Mouse (Mus musculus) spleen, postnatal 36 days (tissue): ENCODE measurements at regions not wholly inside any gene's neighbourhood (a gene's known extent, or its start where the extent isn't known, plus 50 kb on each side); places are given as distances from the start of the nearest gene placed in this dataset.

ENCODE experiments used
- DNase-seq, 2 experiments: peaks; one replicate each; pipeline ENCODE4 v3.0.0; 2022; ENCODE audit warnings: low spot score in 2 of 2, mixed read lengths in 1 of 2

DNA sequence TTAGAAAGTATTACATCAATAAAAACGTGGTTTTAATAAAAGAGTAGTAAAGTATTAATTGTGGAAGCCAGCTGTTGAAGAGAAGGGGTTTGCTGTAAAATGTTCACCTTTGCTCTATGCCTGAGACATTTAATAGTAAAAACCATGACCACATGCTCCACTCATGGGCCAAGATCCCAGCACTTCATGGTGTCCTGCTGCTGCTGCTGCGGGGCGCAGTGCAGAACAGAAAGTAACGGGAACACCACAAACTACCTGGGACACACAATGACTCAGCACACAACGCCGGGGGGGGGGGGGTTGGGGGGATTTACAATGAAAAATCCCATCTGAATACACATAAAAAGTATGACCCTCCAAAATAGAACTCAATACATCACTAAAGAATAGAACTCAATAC is 124.8 kb upstream of the Klf14 start:
- no peak for DNase-seq

DNA sequence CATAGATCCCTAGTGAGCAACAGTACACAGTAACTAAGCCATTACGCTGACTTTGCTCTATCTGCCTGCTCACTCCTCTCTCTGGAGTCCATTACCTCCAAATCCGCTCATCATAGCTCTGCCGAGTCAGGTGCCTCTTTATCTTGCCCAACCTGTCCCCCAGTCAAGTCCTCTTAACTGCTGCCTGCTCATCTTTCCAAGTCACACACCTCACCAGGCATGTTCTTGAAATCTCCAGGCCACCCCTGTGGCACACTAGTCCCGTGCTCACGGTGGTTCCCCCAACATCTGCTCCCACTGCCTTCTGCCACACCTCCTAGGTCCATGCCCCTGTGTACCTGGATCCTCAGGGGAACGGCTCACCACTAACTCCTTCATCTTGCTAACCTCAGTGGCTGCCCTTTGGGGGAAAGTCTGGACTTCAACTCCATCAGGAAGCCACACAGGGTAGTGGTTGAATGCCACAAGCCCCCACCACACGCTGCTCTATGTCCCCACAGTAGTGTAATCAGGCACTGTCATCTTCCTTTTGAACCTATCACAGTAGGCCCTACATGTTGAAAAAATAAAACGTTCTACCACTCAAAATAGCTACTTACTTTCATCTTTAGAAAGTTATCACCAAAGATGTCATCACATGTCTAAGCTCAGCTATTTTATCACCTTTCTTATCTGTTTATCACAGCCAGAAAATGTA is 126.3 kb upstream of the Klf14 start:
- no peak for DNase-seq

DNA sequence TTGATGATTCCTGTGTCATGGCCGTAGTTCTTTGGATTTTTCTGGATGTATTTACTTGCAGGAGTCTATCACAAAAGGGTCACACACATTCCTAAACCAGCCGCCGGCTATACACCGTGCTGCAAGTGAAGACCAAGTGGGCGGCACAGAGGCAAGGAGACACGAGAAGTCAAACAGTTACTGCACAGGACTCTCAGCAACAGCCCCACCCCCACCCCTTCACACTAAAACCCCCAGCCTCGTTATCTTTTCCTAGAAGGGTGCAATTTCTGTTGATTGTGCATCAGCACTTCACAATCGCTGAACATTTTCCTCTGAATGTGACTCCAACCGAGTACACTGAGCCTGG is 126.9 kb upstream of the Klf14 start:
- no peak for DNase-seq

DNA sequence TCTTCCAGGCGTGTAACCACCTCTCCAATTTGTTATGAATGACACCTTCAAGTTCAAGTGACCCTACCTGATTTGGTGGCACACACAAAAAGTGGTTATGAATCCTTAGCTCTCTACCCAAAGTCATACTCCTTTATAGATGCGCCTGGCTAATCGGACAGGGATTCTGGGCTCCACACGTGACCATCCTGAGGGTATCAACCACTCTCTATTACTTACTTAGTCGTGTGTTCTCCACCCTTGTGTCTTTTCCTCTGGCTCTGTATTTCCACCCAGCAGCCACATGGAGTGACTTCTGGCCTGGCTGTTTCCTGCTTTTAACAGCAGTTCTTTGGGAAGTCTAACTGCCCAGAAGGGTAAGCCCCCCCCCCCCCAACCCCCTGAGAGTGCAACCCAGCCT is 127.4 kb upstream of the Klf14 start:
- no peak for DNase-seq

DNA sequence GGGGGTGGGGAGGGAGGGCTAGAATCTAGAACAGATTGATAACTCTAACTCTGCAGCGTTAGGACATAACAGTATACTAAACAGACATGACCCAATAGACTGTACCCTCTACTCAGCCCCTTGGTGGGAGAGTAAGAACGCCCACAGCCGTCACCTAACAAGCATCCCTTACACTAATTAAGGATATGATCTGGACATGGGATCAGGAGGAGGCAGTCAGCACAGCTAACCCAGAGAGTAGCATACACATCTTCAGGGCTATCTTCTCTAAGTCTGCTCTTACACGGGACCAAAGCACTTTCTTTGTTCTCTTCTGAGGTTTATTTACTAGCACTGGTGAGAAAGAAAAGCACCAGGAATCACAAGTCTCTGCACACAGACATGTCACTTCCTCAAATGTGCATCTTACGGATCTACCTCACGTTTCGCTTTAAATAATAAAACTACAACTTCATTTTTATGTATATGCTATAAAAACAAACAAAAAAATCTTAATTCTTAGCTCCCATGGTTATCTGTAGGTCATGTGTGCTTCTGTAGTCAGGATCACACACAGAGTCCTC is 128.0 kb upstream of the Klf14 start:
- no peak for DNase-seq

DNA sequence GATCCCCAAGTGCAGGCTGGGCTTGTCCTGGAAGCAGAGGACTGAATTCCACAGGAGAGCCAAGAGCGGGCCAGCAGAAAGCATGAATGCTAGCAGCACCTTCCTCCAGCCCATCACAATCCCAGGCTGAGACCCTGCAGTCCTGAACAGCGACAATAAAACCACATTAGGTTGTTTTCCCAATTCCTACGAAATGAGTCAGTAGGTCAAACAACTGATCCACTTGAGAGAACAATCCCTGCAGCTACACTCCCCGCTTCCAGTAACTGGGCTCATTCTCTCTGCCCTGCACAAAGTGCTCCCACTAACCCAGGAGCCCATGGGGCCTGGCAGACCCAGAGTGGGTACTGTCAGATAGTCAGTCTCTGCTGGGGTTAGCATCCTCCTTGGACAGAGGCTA is 128.6 kb upstream of the Klf14 start:
- DNase-seq: no peak

DNA sequence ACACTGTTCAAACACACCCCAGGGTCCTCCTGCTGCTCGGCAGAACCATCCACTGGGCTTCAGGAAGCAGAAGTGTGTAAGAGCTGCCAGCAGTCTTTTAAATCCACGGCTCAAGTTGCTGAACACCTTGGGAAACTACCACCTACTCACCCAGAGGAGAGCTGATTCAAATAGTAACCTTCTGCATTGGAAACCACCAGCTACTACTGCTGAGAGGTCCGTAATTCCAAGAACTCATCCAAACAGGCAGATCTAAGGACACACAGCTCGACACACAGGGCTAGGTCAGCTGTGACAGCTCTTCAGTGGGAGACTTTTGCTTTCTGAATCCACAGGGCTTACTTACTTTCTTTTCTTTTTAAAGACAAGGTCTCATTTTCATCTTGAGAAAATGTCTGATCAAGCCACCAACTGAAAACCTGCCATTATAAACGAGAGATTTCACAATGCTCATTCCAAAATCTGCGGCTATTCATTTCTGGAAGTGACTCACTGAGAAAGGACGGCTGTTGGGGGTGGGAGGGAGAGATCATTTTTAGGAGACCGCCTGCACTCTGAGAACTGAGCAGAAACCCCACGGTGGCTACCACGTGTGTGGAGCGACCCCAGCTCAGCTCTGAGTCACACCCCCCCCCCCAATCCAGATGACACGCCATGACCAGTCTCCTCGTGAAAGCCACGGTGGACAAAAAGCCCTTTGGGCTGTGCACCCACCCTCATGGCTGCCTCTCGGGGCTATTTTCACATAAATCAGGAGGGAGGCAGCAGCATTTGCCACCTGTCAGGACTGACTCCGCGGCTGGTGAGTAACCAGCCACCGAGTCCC is 129.5 kb upstream of the Klf14 start:
- no peak for DNase-seq

DNA sequence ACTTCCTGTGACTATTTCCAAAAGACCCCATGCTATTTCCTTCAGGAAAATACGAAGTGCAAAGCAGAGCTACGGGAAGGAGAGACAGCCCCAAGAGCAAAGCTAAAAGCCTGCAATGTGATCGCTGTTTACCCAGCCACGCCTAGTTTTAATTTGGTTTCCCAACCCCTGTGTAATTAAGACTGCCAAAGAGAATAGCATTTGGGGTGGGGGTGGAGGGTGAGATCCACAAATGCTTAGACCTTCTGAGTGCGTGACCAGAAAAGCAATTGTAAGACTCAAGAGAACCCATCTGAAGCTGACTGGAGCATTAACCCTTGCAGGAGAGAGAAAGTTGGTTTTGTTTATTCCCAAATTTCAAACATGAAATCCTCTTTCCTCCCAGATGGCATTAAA is 130.1 kb upstream of the Klf14 start:
- no peak for DNase-seq

DNA sequence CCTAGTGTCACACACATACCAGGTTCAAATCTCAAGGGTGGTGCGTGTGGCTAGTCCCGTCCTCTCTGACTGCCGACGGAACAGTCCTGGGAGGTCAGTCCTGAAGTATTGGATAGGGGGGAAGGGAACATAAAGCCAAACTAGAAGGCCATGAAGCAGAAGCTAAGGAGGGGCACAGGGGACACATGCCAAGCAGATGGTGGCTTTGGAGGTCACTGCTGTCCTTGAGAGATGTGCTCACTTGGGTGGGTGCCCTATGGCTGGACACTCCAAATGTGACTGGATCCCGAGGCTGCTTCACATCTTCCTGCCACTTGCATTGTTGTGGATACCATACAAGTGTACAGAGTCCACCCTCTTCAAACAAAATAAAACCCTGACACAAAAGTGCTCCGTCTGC is 131.4 kb upstream of the Klf14 start:
- no peak for DNase-seq

DNA sequence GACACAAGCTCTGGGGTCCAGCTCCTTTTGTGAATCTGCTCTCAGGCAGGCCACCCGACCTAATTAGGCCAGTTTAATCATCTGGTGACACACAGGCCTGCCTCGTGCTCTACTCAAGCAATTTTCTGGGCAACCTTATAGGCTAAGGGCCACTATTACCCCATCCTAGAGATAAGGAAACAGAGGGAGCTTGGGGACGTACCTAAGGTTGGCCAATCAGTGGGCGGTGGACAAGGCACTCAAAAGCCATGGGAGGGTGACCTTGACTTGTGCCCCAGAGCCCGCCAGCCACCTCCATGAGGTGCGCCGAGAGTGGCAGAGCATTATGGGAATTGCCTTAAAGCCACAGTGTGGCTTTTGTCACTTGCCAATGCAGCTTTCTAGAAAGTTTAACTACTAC is 131.9 kb upstream of the Klf14 start:
- DNase-seq: no peak

DNA sequence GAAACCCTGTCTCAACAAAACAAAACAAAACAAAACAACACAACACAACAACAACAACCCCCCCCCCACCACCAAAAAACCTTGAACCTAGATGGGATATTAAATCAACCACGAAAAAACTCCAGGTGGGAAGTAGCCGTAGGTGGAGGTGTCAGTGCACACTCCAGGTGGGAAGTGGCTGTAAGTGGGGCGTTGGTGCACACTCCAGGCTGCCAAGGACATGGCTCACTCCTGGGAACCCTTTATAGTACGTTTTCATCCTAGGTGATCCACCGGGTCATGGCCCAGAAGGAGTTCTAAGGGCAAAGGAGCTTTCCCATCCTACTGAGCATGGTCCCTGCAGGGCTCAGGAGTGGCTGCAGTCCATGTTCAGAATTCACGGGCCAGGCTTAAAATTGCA is 133.4 kb upstream of the Klf14 start:
- DNase-seq: no peak

DNA sequence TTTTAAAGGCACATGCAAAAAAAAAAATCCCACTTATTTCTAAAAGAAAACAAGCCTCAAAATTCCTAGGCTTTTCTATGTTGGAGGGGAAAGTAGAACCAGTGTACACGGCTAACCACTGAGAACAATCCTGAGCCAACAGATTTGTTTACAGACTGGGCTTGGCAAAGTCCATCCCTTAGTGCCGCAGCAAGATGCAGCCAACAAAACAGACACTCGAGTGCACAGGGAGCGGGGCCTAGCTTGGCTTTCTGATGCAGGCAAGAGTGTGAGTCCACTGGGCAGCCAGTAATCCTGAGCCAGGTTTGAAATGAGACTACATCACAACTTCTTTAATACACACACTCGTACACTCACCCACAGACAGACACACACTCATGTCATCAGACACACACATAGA is 133.9 kb upstream of the Klf14 start:
- no peak for DNase-seq

DNA sequence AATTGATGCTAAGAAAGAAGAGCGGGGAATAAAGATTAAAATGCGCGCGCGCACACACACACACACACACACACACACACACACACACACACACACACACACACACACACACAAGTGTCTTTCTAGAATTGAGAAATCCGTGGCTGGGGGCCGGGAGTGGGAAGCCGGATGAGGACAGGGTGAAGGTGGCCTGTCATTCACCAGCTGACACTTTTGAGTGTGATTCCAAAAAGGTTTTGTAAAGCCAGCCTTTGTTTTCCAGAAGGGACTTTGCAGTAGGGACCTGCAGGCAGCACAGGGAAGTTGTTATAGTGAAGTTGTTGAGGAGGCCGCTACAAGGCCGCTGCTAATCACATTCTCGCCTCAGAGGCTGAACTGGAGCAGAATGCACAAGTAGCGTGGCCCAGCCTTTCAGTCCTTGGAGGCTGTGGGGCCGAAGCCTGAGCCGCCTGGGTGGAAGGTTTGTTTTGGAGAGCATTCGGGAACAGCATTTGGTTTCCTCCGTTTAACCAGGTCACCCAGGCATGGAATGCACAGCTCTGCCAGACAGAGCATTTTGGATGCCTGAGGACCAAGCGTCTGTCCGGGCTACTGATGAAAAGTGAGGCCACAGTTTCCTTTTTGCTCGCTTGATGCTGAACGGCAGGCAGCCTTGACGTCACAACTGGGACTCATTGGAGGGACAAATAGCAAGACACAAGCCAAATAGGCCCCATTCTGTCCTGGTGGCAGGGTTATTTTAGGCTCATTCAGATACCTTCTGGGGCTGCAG is 137.3 kb upstream of the Klf14 start:
- DNase-seq: no peak

DNA sequence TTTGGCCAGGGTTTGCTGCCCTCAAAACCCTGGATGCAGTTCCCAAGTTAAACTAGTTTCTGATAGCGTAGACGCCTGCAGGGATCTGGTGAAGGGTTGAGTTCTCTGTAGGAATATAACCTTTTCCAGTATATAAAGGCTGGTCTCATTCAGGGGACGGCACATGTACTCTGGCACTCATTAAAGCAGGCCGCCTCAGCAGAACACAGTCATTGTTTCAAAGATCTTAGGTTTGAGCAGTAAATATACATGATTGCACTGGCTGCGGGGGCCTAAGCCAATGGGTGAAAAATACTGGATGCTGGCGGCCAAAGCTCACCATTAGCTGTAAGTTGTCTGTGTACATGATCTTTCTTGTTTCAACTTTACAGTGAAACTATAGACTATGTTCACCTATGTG is 137.9 kb upstream of the Klf14 start:
- no peak for DNase-seq

DNA sequence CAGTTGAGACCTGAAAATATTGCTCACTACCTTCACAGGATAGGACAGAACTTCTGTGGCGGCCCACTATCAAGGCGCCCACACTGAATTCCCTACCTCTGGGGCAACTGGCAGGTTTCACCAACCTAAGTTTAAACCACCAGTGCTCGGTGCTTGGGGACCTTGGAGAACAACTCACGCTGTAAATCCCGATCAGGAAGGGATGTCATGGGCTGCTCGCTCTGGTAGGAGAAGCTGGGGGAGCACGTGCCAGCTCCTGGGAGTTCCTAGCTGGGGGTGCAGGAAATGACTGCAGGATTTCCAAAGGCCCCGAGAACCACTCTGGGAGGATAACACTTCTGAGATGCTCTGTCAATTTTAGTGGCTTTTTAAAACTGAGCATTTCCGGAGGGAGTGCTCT is 138.4 kb upstream of the Klf14 start:
- no peak for DNase-seq

DNA sequence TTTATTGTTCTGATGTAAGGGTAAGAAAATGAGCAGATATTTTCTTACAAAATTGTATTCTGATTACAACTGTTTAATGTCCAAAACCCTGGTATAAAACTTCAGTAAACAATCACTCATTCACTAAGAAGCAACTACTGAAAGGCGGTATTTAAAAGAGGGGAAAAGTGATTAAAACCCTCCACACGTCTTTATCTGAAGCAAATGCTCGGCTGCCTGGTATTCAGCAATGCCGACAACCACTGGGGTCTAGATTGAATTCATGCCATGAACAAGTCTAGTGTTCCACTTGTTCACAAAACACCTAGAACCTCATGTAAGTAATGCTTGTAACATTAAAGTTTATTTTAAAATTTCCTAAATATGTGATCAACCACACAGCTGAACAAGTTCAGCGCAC is 139.2 kb upstream of the Klf14 start:
- DNase-seq: no peak

DNA sequence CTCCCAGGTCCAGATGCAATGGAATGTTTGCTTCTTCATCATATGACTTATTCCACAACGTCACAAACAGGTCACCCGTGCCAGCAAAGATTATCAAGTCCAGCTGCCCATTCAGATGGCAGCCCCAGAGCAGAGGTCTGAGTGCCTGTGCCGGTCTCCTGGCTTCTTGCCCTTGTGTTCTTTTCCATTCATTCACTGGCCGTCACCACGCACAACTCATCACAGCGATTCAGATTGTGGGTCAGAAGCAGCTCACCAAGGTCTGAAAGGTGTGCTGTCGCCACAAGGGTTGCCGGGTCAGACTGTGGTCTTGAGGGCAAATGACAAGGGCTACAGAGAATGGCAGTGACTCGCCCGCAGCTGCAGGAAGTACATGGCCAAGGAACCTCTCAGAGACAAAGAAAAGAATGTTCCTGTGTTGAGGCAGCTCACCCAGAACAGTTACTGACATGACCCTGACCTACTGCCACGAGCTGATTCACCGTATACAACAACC is 141.3 kb upstream of the Klf14 start:
- no peak for DNase-seq

DNA sequence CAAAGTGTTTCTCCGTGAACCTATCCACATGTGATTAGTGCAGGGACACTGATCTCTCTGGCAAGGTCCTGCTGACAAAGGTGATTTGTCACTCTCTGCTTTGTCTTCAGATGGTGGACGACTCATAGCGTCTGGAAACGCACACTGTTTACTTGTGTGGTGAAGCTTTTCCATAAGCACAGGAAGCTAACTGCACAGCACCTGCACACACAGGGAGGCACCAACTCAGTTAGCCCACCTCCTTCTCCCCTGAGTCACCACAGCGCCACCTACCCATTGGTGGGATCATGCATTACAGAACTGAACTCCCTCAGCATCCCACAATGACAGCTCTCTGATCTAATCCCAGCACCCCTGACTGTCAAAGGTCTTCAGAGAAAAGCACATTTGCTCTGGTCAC is 141.9 kb upstream of the Klf14 start:
- no peak for DNase-seq

DNA sequence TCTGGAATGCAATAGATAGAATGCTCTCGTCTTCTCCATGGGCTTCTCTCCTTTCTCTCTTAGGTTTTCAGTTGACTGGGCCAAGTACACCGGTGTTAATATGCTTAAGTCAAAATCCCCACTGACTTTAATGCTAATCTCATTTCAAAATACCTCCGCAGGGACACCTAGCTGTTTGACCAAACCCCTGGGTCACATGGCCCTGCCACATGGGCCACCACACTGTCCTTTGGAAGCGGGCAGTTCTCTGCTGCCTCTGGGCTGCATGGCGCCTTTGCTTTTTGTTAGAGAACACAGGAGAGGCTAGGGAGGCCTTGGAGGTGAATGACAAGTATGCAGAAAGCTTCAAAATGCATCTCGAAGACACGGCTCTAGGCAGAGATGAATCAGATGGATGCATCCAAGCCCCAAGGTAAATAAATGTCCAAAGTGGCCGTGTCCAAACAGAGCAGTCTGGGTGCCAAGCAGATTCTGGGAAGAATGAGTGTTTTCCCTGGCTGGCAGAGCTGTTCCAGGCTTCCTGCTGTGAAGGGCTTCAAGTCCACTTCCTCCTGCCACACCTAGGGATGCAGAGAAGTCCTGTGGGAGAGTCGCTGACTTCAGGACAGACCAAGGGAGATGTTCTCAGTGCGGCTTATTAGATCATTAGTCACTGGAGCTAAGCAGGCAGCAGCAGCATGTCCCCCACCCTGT is 147.4 kb upstream of the Klf14 start:
- DNase-seq: no peak

DNA sequence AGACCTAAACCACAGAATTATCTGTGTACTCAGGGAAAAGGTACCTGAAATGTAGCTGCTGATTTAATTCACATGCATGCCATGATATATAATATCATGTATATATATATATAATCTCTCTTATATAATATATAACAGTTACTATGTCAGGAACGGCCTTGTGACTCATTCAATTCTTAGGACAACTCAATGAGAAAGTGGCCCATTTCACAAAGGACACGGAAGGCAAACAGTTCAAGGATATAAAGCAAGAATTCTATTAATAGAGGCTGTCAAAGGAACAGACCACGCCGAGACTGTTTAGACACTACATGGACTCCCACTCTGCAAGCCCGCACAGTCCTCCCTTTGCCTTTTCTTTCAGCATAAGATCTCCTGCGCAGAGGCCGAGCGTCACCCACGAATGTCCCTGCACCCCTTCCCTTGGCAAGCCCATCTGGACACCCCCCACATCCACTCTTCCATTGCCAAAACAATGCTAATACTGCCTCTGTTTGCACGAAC is 148.0 kb upstream of the Klf14 start:
- no peak for DNase-seq

DNA sequence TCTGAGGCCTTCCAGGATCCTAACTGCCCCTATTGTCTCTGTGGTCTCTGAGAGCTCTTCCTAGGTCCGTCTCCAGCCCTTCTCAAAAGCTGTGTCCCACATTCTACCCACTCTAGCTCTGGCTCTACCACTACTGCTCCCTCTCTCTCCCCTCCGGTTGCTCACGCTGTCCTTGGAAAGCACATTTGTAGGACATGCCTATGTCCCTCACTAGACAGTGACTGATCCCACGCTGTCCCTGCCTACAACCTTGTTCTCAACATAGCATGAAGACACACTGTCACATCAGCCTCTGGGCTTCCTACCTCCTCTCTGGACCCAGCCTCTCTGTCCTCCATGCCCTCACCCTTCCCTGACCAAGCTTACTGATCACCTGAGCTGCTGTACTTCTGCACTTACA is 148.5 kb upstream of the Klf14 start:
- no peak for DNase-seq
